Mouse (Mus musculus): ENCODE results near the gene Syt9.

GRCm38 (mm10) chr7:107574276-107574675, 203.7 kb downstream of the Syt9 start:
- TF ChIP-seq CTCF (IDR thresholded peaks at IDR 0.05; ENCODE audit: low read depth, low read length) (no peak), POLR2A (IDR thresholded peaks at IDR 0.05; ENCODE audit: borderline replicate concordance, low read depth, low read length) (no peak)
